Mouse (Mus musculus) liver, embryonic 14.5 days (tissue): Measurements from ENCODE around the gene Cdc42ep3.

Experiments used
- CTCF ChIP-seq: IDR thresholded peaks from 2 replicates; pipeline ENCODE4 v1.5.1; 2016; ENCODE audit warnings: antibody characterized with exemption, low read depth, control low read depth
- EP300 ChIP-seq: IDR thresholded peaks from 2 replicates; pipeline ENCODE4 v1.6.1; 2016; ENCODE audit warnings: antibody characterized with exemption, low read depth

DNA sequence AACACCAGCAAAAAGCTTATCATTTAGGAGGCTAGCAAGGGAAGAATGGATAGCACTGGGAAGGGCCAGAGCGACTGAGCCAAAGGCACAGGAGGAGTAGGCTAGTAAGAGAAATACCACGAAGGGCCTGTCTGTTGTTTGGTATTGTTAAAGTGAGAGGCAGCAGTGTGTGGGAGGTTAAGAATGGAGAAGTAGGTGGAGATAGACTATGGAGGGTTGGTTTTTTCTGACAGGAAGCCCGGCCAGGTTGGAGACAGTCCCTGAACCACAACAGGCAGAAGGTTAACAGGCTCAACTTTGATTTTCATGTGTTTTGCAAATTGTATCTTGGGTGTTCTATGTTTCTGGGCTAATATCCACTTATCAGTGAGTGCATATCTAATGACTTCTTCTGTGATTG is 26.6 kb upstream of the Cdc42ep3 start:
- no peak for TF ChIP-seq EP300
- TF ChIP-seq CTCF: no peak
